Mouse (Mus musculus) spleen, adult 12 weeks (tissue): Measurements from ENCODE around the gene Aadac.
A peak's percentile ranks its signal among the peaks of the same experiment; 100 is the strongest.

Source experiments
- DNase-seq: peaks from one replicate; pipeline ENCODE4 v3.0.0; 2022; ENCODE audit warnings: low spot score

Gene Aadac

DNA sequence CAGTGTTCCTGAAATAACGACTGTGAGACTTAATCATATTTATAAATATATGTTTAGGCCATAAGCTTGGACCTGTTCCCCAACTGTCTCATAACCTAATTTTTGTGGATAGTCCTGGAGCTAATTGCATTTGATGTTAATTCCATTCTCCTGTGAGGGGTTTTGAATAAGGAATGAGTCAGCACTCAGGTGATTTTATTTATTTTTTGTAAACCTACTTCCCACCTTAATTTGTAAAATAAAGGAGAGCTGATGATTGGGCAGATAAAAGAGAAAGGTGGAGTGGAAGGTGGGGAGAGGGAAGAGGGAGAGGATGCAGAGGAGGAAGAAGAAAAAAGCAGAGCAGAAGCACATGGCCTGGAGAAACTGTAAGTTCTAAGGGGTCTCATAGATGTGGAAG is at the start of gene Aadac:
Gene Aadac (plus strand): TSS at position 301 of the 400 bp plus-strand sequence.
- DNase-seq: no peak

DNA sequence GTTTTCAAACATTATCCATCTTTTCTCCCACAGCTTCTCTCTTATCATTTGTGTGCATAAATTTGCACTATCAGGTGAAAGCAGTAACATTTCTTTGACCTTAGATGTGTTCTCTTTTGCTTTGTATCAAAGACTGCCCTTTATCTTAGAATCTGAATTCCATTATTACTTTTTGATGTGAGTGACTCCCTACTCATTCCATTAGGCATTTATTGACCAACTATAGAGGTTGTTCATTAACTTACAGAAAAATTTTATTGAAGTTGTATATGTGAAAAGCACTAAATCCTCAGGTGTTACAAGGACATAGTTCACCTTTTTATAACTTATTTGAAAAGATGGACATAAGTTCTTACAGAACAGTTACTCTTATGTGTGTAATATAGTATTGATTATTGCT is 21.9 kb upstream of the Aadac start:
- no peak for DNase-seq

- no peak for DNase-seq
These were observed 19.1 kb upstream of the Aadac start, which contains the start of gene Aadacl2 for GRCm38 (mm10) chr3:60006443-60006842. Aadacl2 (plus strand) TSS chr3:60006743.

DNA sequence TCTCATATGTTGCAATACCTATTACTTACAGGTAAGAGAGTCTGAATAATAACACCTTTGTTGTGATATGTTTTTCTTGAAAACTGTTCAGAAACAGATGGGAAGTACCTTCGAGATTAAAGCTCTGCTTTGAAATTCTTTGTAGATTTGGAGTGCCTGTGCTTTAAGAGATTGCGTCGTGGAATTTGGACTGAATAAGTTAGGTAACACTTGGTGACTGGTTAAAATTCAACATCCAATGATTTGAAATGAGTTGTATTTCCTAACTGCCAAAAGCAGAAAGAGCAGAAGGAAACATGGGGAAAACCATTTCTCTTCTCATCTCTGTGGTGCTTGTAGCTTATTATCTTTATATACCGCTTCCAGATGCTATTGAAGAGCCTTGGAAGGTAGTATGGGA is 6.0 kb downstream of the Aadac start:
- no peak for DNase-seq

GRCm38 (mm10) chr3:60046221-60046913 is 20.9 kb downstream of the Aadac start:
- DNase-seq: no peak

- no peak for DNase-seq
These were observed 27.9 kb downstream of the Aadac start for GRCm38 (mm10) chr3:60053231-60053927.

DNA sequence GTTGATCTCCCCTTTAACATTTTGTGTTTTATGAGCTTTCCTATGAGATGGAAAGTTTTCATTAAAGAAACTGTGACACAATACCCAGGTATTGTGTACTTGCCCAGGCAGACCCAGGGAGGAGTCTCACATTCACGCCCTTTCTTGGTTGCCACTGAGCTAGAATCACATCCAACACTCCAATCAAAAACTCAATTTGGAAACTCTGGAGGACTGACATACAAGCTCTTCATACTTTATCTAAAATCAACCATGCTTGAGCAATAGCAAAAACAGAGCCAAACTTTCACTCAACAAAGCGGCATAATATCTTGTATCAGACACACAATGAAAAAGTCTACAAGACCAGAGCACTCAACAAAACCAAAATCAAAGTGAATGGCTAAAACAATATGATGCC is 28.4 kb downstream of the Aadac start:
- no peak for DNase-seq

- no peak for DNase-seq
These were observed 30.9 kb downstream of the Aadac start for GRCm38 (mm10) chr3:60056451-60056850.

GRCm38 (mm10) chr3:60057070-60057808 is 31.7 kb downstream of the Aadac start:
- DNase-seq: no peak

DNA sequence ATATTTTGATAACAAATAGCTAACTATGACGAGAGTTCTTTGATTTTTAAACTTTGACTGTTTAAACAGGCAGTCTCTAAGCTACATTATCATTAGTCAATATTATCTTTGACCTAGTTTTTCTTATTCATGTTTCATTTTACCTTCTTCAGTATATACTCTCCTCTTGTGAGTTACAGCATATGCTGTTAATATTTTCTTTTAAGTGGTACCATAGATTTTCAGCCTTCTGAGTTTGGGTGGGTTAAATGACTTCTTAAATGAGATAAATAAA is 32.2 kb downstream of the Aadac start:
- DNase-seq: no peak

DNA sequence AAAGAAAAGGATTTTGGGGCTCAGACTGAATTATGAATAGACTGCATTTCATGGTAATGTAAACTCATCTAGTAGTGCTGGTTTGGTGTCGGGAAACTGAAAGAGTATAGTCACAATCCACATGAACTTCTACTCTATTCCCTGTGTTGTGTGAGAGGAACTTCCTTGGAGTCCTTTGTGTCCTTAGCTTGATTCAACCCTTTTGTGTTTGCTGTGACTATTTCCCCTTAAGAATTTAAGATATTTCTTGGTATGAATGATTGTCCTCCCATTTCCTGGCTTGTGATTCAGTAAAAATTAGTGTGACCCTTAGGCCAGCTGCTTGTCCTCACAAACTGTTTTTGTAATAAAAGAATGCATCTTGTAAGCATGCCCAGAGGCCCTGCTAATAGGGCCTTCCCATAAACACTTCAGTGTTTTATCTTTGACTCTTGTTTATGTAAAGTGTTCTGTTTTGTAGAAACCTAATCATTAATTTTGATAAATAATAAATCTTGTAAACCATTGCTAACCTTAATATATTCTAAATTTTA is 53.4 kb downstream of the Aadac start:
- DNase-seq: no peak

DNA sequence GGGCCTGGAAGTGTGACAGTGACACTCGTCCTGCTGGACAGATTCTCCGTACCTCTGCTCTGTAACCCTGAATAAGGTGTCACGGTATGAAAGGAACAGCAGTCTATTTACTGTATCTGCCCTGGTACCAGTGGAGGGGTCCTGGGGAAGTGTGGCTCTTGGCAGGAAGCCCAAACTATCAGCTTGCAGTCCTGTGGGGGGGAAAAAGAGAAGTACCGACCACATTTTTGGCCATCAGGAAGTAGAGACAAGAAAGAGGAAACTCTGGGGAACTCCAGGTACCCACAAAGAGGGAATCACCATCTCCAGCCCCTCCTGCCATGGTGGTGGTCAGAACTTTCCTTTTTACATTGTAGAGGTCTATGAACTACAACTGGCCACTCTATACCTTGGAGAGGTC is 55.1 kb downstream of the Aadac start:
- peak; percentile 1 for DNase-seq

- DNase-seq: no peak
These were observed 56.1 kb downstream of the Aadac start, which contains the start of gene Sucnr1 for GRCm38 (mm10) chr3:60081648-60082047. Sucnr1 (plus strand) TSS chr3:60081869.

- no peak for DNase-seq
These were observed 57.2 kb downstream of the Aadac start for GRCm38 (mm10) chr3:60082746-60083145.

DNA sequence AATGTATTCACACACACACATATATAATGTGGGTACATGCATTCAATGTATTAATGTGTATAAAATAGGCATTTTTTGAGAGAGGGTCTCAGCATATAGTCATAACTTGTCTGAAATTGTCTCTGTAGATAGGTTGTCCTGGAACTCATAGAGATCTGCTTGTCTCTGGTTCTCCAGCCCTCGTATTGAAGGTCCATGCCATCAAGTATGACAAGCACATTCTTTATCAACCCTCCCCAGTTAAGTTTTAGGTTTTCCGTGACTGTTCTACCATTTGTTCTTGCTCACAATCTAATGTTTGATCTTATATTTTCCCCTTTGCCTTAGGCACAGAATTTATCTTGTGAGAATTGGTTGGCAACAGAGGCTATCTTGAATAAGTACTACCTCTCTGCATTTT is 60.2 kb downstream of the Aadac start:
- no peak for DNase-seq
